9 mouse cellular contexts compared by ENCODE assay signal in genomic region chr2:163800832-163801231, GRCm38 (mm10). TPM values are rescaled to one million over a fixed set of nuclear protein-coding genes. Genes with fewer than 3 reads are reported as not detected.
DNase-seq lines count a peak whose midpoint lies in the region; ATAC-seq and TF ChIP-seq lines count a peak whose summit lies in the region.
"Had no signal": no experiment of that assay in that cellular context is flagged by ENCODE, and none has a peak within 500 bp of the region (broad histone marks: within the 10 kb centered on the region; RNA-seq: fewer than 3 reads in every experiment).

No protein-coding gene starts in this region.

- H3K9ac ChIP-seq in intestine, postnatal 0 days (ENCODE audit: low read depth, low read length): no peak overlapping the region

- TF ChIP-seq CTCF in intestine, postnatal 0 days (IDR thresholded peaks at IDR 0.05; ENCODE audit: low read depth): no peak

- WGBS in intestine, postnatal 0 days: 12% methylated on average over 3 of the region's 3 CpGs

- H3K27me3 ChIP-seq in intestine, postnatal 0 days (replicated peaks; ENCODE audit: control insufficient read depth, insufficient read depth, low read length): no peaks in the 10 kb centered on the region

- peak; percentile 26 for DNase-seq in retina, postnatal 1 day
- DNase-seq in retina, embryonic 14.5 days (ENCODE audit: low spot score): no peak
- peak; percentile 67 for DNase-seq in adrenal gland, postnatal 14 days
- DNase-seq in heart, postnatal 4 days: peak; percentile 34
- peak; percentile 69 for DNase-seq in testis, postnatal 10 days (ENCODE audit: low spot score)

- ATAC-seq in intestine, postnatal 0 days: no peak
- ATAC-seq in frontal cortex, adult (ENCODE audit: low TSS enrichment): no peak

- no peak overlapping the region for H3K27ac ChIP-seq in intestine, postnatal 0 days (ENCODE audit: low read depth, low read length)

- H3K4me3 ChIP-seq in intestine, postnatal 0 days (ENCODE audit: low read depth, low read length): no peak overlapping the region

- no peaks in the 10 kb centered on the region for H3K36me3 ChIP-seq in intestine, postnatal 0 days (ENCODE audit: control insufficient read depth, insufficient read depth)

- H3K4me2 ChIP-seq in intestine, postnatal 0 days (replicated peaks; ENCODE audit: low read depth): no peak overlapping the region

- no peaks in the 10 kb centered on the region for H3K4me1 ChIP-seq in intestine, postnatal 0 days (replicated peaks; ENCODE audit: control insufficient read depth, insufficient read depth, low read length)

- H3K9me3 ChIP-seq in intestine, postnatal 0 days (ENCODE audit: control insufficient read depth): no peaks in the 10 kb centered on the region

RNA-seq across cellular contexts. Expression of gene Ccn5, which starts 19.8 kb away (rescaled TPM):
- total RNA-seq in adrenal gland, postnatal 14 days (2021): 0.26 TPM in 1 of 2 replicates, not detected in the other
- total RNA-seq in heart, postnatal 4 days (2021): 1 to 10 TPM in 1 of 2 experiments, under 1 TPM in 1; 0.98 to 1.5 TPM
- not detected in 2 replicates for polyA plus RNA-seq in intestine, postnatal 0 days (2015; fragmentation: Nextera tagmentation; extraction: Ambion mirVana)
- total RNA-seq: neutrophil, adult 5-6 weeks had no signal

RNA-seq across cellular contexts. Expression of gene Ada, which starts 50.8 kb away (rescaled TPM):
- total RNA-seq in adrenal gland, postnatal 14 days (2021): 3.1 and 3.9 TPM in 2 replicates
- 1 to 10 TPM; 1.8 to 2.4 TPM for total RNA-seq in heart, postnatal 4 days (2021)
- polyA plus RNA-seq in intestine, postnatal 0 days (2015; fragmentation: Nextera tagmentation; extraction: Ambion mirVana): 78.2 and 81.3 TPM in 2 replicates

RNA-seq across cellular contexts. Expression of gene Kcnk15, which starts 52.6 kb away (rescaled TPM):
- not detected in 2 replicates for total RNA-seq in adrenal gland, postnatal 14 days (2021)
- total RNA-seq in heart, postnatal 4 days (2021): not detected
- polyA plus RNA-seq in intestine, postnatal 0 days (2015; fragmentation: Nextera tagmentation; extraction: Ambion mirVana): not detected in 2 replicates
- total RNA-seq: left cerebral cortex, postnatal 10 days; neutrophil, adult 5-6 weeks had no signal
